Mouse (Mus musculus) brown adipose tissue, adult 24 weeks (tissue): ENCODE measurements around the gene Mrps14. TPM values are rescaled to one million over a fixed set of nuclear protein-coding genes. Genes with fewer than 3 reads are reported as not detected.

ENCODE experiments used
- H3K27ac ChIP-seq: fragments of 200-500 bp; replicated peaks from 2 replicates; pipeline ENCODE4 v1.5.1; 2012; ENCODE audit warnings: low read depth, mild to moderate bottlenecking, low read length
- H3K4me1 ChIP-seq: fragments of 200-500 bp; 2 replicates; pipeline ENCODE4 v1.6.1; 2012; ENCODE audit warnings: low read length, mixed read lengths; ENCODE audit not compliant: control insufficient read depth, insufficient read depth, insufficient read length
- H3K4me3 ChIP-seq: fragments of 200-500 bp; 2 replicates; pipeline ENCODE4 v1.5.1; 2012; ENCODE audit warnings: low read depth, mild to moderate bottlenecking, low read length, moderate library complexity; ENCODE audit not compliant: insufficient read depth
- polyA plus RNA-seq: library from polyadenylated mRNA; stranded (reverse); fragments of >200 nt; gene quantifications from 2 replicates; pipeline ENCODE4 v1.2.4, GENCODE M21; 2012; ENCODE audit not compliant: missing spikeins, insufficient read depth, insufficient read length

Gene Mrps14
- polyA plus RNA-seq, 1 experiment = 200 TPM

DNA sequence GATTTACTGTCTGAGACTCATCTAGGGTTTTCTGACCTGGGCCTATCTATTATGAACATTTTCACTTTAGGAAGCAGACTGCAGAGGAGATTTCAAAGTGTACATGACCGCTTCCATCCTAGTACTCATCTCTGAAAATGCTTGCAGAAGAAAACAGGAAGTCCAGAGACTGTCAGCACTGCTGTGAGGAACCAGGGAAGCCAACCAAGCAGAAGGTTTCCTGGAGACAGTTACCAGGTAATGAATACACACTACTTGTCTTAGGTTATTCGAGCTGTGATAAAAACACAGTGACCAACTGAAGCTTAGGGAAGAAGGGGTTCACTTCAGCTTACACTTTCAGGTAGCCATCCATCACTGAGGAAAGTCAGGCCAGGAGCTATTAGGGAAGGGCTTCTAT is 50.9 kb downstream of the Mrps14 start:
- Histone ChIP-seq H3K4me1 (no peaks in the 10 kb centered on the region), H3K4me3 (no peak overlapping the region), H3K27ac (no peak overlapping the region)

GRCm38 (mm10) chr1:160246844-160247243 is 51.8 kb downstream of the Mrps14 start:
- no peaks in the 10 kb centered on the region for H3K4me1 ChIP-seq
- no peak overlapping the region for H3K27ac ChIP-seq
- H3K4me3 ChIP-seq = no peak overlapping the region

- no peak overlapping the region for H3K4me3 ChIP-seq
These were observed 52.5 kb downstream of the Mrps14 start for GRCm38 (mm10) chr1:160247473-160247872.

DNA sequence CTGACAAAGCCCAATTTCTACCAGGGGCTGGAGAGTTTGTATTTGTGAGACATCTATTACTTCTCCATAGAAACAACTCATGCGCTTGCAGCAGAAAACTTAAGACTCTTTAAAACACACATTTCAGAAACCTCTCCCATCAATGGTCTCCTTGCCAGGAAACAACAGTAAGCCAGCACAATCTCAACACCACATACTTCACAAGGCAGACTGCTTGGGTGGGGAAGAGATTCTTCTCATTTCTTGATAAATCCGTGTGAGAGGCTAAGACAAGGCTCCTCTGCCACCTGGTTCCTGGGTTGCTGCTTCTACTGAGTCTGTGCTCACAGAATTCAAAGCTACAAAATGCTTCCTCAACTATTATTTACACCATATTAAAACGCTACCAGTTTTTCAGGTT is 54.8 kb downstream of the Mrps14 start:
- no peaks in the 10 kb centered on the region for H3K4me1 ChIP-seq
- no peak overlapping the region for H3K27ac ChIP-seq
- H3K4me3 ChIP-seq = no peak overlapping the region

More at GRCm38 (mm10) chr1:160247473-160247872, 52.5 kb downstream of the Mrps14 start:
- no peaks in the 10 kb centered on the region for H3K4me1 ChIP-seq
- H3K27ac ChIP-seq = no peak overlapping the region

- no peak overlapping the region for H3K4me3 ChIP-seq
- H3K27ac ChIP-seq = no peak overlapping the region
These were observed 55.8 kb downstream of the Mrps14 start for GRCm38 (mm10) chr1:160250782-160251181.

GRCm38 (mm10) chr1:160251388-160252007 is 56.5 kb downstream of the Mrps14 start:
- no peak overlapping the region for H3K4me3 ChIP-seq
- H3K27ac ChIP-seq = no peak overlapping the region
- H3K4me1 ChIP-seq = no peaks in the 10 kb centered on the region

More at GRCm38 (mm10) chr1:160250782-160251181, 55.8 kb downstream of the Mrps14 start:
- no peaks in the 10 kb centered on the region for H3K4me1 ChIP-seq

Other genes with a start within 250 kb of the Mrps14 start
- gene 4930523C07Rik, start 150.8 kb upstream of the Mrps14 start, polyA plus RNA-seq = 11.0 and 15.0 TPM in 2 replicates
- gene Tnn, start 41.6 kb upstream of the Mrps14 start, polyA plus RNA-seq = not detected in 2 replicates
- 86.5 and 125 TPM in 2 replicates for gene Cacybp, start 17.7 kb downstream of the Mrps14 start, polyA plus RNA-seq